Mouse (Mus musculus): ENCODE measurements at regions not wholly inside any gene's neighbourhood (a gene's known extent, or its start where the extent isn't known, plus 50 kb on each side); places are given as distances from the start of the nearest gene placed in this dataset.

DNA sequence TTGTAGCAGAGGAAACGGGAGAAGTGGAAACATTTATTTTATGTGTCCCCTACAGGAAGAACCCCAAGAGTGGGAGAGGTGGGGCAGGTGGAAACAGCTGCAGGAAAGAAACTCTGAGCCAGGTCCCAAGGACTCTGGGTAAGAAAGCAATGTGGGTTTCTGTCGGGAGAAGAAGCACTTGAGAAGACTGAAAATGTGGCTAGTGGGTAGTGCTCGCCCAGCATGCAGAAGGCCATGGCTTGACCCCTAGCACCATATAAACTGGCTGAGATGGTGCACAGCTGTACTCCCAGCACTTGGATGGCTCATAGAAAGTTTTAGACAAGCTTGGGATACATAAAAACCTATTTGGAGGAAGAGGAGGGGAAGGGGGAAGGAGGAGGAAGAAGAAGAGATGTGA is 71.9 kb upstream of the Jade1 start:
- no peak overlapping the region for H3K27ac ChIP-seq (replicated peaks; ENCODE audit: insufficient read depth, low read depth, low read length)
- no peak overlapping the region for H3K9ac ChIP-seq (ENCODE audit: low read depth, low read length)
- H3K4me1 ChIP-seq (ENCODE audit: control insufficient read depth, insufficient read depth, low read length): no peaks in the 10 kb centered on the region; the same call in 1 of the 2 replicates
- DNase-seq (ENCODE audit: extremely low read depth, low read depth, low spot score): no peak
- 77% methylated on average over 3 of the region's 3 CpGs for WGBS
- no peaks in the 10 kb centered on the region; the same call in 1 of the 2 replicates for H3K36me3 ChIP-seq (ENCODE audit: control insufficient read depth, insufficient read depth, low read length)
- no peak overlapping the region for H3K4me3 ChIP-seq (ENCODE audit: insufficient read depth, low read depth, low read length)
- no peaks in the 10 kb centered on the region for H3K27me3 ChIP-seq (ENCODE audit: control insufficient read depth, insufficient read depth, low read length)
- TF ChIP-seq POLR2A (IDR thresholded peaks at IDR 0.05; ENCODE audit: extremely low read depth, insufficient read depth, low read length): no peak
- no peak for TF ChIP-seq CTCF (IDR thresholded peaks at IDR 0.05; ENCODE audit: low read depth, low read length)
- no peaks in the 10 kb centered on the region for H3K79me2 ChIP-seq (ENCODE audit: control insufficient read depth, insufficient read depth, low read length)

DNA sequence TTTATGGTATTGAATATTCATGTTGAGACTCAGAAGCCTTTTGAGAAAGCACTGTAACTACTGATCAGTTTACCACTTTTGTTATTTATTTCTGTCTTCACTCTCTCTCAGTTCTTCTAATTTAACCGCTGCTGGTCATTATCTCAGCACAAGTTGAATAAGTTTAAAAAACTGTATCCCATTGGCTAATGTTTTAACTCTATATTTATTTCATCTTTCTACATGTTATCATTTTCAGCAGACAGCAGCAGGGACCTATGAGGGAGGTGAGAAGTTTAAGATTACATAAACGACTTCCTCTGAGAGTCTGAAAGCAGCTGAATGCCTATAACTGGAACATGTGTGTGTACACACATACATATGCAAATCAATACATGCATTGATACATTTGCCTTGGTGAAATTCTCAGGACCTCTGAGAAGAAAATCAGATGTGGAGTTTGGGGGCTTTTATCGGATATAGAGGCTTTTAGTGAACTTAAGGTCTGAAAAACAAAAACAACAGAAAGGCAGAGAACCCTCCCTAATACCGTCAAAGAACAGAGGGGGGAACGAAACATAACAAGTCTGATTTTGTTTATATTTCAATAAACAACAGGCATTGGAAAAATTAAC is 72.5 kb upstream of the Jade1 start:
- Histone ChIP-seq H3K36me3 (ENCODE audit: control insufficient read depth, insufficient read depth, low read length) (no peaks in the 10 kb centered on the region; the same call in 1 of the 2 replicates), H3K27me3 (ENCODE audit: control insufficient read depth, insufficient read depth, low read length) (no peaks in the 10 kb centered on the region), H3K4me3 (ENCODE audit: insufficient read depth, low read depth, low read length) (no peak overlapping the region), H3K9ac (ENCODE audit: low read depth, low read length) (no peak overlapping the region), H3K27ac (replicated peaks; ENCODE audit: insufficient read depth, low read depth, low read length) (no peak overlapping the region), H3K4me1 (ENCODE audit: control insufficient read depth, insufficient read depth, low read length) (no peaks in the 10 kb centered on the region; the same call in 1 of the 2 replicates), H3K79me2 (ENCODE audit: control insufficient read depth, insufficient read depth, low read length) (no peaks in the 10 kb centered on the region)
- TF ChIP-seq POLR2A (IDR thresholded peaks at IDR 0.05; ENCODE audit: extremely low read depth, insufficient read depth, low read length): no peak
- TF ChIP-seq CTCF (IDR thresholded peaks at IDR 0.05; ENCODE audit: low read depth, low read length): no peak
- DNase-seq (ENCODE audit: extremely low read depth, low read depth, low spot score): no peak
- WGBS: 81% methylated on average over 5 of the region's 5 CpGs

DNA sequence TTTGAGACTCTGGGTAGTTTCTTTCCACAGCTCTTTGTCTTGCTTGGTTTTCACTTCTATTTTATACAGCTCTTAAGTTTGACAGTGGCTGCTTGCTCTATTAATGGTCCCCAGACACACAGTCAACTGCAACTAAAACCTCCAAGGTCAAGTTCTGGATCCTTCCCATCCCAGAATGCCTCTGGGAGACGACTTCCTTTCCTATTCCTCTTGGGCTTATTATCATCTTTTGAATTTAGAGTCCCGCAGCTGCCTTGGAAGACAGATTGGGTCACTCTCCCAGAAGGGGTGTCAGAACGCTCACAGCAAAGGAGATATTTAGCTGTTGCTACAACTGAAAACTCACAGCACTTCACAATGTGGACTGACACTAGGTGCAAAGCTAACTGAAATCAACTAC is 75.3 kb upstream of the Jade1 start:
- 76% methylated on average over 3 of the region's 3 CpGs for WGBS
- no peak for DNase-seq (ENCODE audit: extremely low read depth, low read depth, low spot score)
- Histone ChIP-seq H3K27ac (replicated peaks; ENCODE audit: insufficient read depth, low read depth, low read length) (no peak overlapping the region), H3K4me1 (ENCODE audit: control insufficient read depth, insufficient read depth, low read length) (no peaks in the 10 kb centered on the region), H3K36me3 (ENCODE audit: control insufficient read depth, insufficient read depth, low read length) (no peaks in the 10 kb centered on the region; the same call in 1 of the 2 replicates), H3K9ac (ENCODE audit: low read depth, low read length) (no peak overlapping the region), H3K27me3 (ENCODE audit: control insufficient read depth, insufficient read depth, low read length) (no peaks in the 10 kb centered on the region), H3K4me3 (ENCODE audit: insufficient read depth, low read depth, low read length) (no peak overlapping the region), H3K79me2 (ENCODE audit: control insufficient read depth, insufficient read depth, low read length) (no peaks in the 10 kb centered on the region)
- TF ChIP-seq CTCF (IDR thresholded peaks at IDR 0.05; ENCODE audit: low read depth, low read length): no peak
- no peak for TF ChIP-seq POLR2A (IDR thresholded peaks at IDR 0.05; ENCODE audit: extremely low read depth, insufficient read depth, low read length)

DNA sequence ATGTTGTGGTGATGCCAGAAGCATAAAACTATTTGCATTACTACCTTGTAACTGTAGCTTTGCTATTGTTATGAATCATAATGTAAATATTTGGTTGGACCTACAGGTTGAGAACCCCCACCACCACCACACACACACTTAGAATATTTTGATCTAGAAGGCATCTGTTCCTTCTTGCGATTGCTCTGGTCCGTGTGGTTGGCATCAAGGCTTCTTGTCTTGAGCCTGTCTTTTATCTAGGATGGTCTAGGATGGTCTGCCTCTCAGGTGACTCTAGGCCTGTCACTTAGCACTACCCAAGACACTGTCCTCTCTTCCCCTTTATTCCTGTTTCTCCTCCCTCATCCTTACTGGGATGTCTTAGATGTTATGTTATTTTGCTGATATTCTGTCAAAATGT is 76.6 kb upstream of the Jade1 start:
- Histone ChIP-seq H3K79me2 (ENCODE audit: control insufficient read depth, insufficient read depth, low read length) (no peaks in the 10 kb centered on the region), H3K4me3 (ENCODE audit: insufficient read depth, low read depth, low read length) (no peak overlapping the region), H3K4me1 (ENCODE audit: control insufficient read depth, insufficient read depth, low read length) (no peaks in the 10 kb centered on the region), H3K9ac (ENCODE audit: low read depth, low read length) (no peak overlapping the region), H3K27ac (replicated peaks; ENCODE audit: insufficient read depth, low read depth, low read length) (no peak overlapping the region), H3K36me3 (ENCODE audit: control insufficient read depth, insufficient read depth, low read length) (no peaks in the 10 kb centered on the region; the same call in 1 of the 2 replicates), H3K27me3 (ENCODE audit: control insufficient read depth, insufficient read depth, low read length) (no peaks in the 10 kb centered on the region)
- no peak for DNase-seq (ENCODE audit: extremely low read depth, low read depth, low spot score)
- TF ChIP-seq POLR2A (IDR thresholded peaks at IDR 0.05; ENCODE audit: extremely low read depth, insufficient read depth, low read length): no peak
- no peak for TF ChIP-seq CTCF (IDR thresholded peaks at IDR 0.05; ENCODE audit: low read depth, low read length)
- 88% methylated on average over 2 of the region's 2 CpGs for WGBS

DNA sequence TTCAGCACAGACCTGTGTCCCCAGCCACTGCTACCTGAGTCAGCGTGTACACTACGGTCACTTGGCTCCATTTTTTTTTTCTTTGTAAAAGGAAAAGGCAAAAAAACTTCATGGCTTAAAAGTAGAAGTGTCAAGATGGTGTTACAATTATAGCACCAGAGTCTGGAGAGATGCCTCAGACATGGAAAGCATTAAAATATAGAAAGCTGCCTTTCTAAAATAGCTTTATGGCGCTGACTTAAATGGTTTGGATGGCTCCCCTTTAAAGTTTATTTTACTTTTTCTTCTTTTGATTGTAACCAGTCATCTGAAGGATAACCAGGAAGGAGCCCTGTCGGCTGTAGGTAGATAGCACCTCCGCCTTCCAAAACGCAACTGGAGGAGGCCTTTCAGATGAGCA is 79.0 kb upstream of the Jade1 start:
- no peak overlapping the region for H3K4me3 ChIP-seq (ENCODE audit: insufficient read depth, low read depth, low read length)
- no peak for TF ChIP-seq POLR2A (IDR thresholded peaks at IDR 0.05; ENCODE audit: extremely low read depth, insufficient read depth, low read length)
- no peak for TF ChIP-seq CTCF (IDR thresholded peaks at IDR 0.05; ENCODE audit: low read depth, low read length)
- DNase-seq (ENCODE audit: extremely low read depth, low read depth, low spot score): no peak
- H3K27ac ChIP-seq (replicated peaks; ENCODE audit: insufficient read depth, low read depth, low read length): no peak overlapping the region
- H3K79me2 ChIP-seq (ENCODE audit: control insufficient read depth, insufficient read depth, low read length): no peaks in the 10 kb centered on the region
- 95% methylated on average over 6 of the region's 6 CpGs for WGBS
- H3K4me1 ChIP-seq (ENCODE audit: control insufficient read depth, insufficient read depth, low read length): no peaks in the 10 kb centered on the region
- H3K9ac ChIP-seq (ENCODE audit: low read depth, low read length): no peak overlapping the region
- no peaks in the 10 kb centered on the region for H3K27me3 ChIP-seq (ENCODE audit: control insufficient read depth, insufficient read depth, low read length)
- no peaks in the 10 kb centered on the region; the same call in 1 of the 2 replicates for H3K36me3 ChIP-seq (ENCODE audit: control insufficient read depth, insufficient read depth, low read length)

DNA sequence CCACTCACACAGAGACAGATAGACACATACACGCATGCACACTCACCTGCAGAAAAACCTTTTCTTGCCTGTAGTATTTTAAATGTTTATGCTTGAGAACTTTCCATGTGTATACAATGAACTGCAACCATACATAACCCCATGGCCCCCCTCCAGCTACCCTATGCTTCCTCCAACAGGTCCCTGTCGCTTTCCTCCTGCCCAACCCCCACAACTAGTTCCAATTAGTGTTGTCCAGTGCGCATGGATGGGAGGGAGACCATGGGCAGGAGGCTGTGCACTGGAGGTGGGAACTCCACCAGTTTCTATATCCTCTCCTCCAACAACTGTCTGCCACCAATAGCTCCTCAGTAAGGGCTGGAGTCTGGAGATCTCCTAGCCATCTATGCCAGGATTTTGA is 82.9 kb upstream of the Jade1 start:
- no peak for DNase-seq (ENCODE audit: extremely low read depth, low read depth, low spot score)
- Histone ChIP-seq H3K4me3 (ENCODE audit: insufficient read depth, low read depth, low read length) (no peak overlapping the region), H3K9ac (ENCODE audit: low read depth, low read length) (no peak overlapping the region), H3K36me3 (ENCODE audit: control insufficient read depth, insufficient read depth, low read length) (no peaks in the 10 kb centered on the region), H3K27ac (replicated peaks; ENCODE audit: insufficient read depth, low read depth, low read length) (no peak overlapping the region), H3K27me3 (ENCODE audit: control insufficient read depth, insufficient read depth, low read length) (no peaks in the 10 kb centered on the region), H3K79me2 (ENCODE audit: control insufficient read depth, insufficient read depth, low read length) (no peaks in the 10 kb centered on the region), H3K4me1 (ENCODE audit: control insufficient read depth, insufficient read depth, low read length) (no peaks in the 10 kb centered on the region)
- 87% methylated on average over 3 of the region's 3 CpGs for WGBS
- TF ChIP-seq CTCF (IDR thresholded peaks at IDR 0.05; ENCODE audit: low read depth, low read length) (no peak), POLR2A (IDR thresholded peaks at IDR 0.05; ENCODE audit: extremely low read depth, insufficient read depth, low read length) (no peak)
